8 mouse cellular contexts compared by ENCODE assay signal in the genomic region with DNA sequence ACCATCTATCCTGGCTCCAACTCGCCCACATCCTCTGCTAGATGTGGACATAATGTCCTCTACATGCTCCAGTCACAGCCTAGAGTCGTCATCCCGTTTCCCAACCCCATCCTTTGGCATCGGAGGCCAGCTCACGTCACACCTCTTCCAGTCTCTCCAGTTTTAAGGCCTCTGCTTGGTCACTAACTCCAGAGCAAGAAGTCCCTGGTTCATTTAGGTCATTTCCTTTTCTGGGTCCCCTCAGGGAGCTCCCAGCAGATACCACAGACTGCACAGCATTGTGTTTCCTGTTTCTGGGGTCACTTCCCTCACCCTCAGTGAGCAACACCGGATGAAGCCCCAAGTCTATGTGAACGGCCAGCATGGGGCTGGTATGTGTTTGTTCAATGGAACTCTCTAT. TPM values are rescaled to one million over a fixed set of nuclear protein-coding genes. Genes with fewer than 3 reads are reported as not detected.
DNase-seq lines count a peak whose midpoint lies in the region; ATAC-seq lines count a peak whose summit lies in the region.

No protein-coding gene starts in this region.

- peak; percentile 25 for ATAC-seq in inflammation-experienced regulatory T-cells, adult 6 months

- peak; percentile 50 for DNase-seq in adrenal gland, postnatal 14 days
- no peak for DNase-seq in adrenal gland, adult 2 months
- peak; percentile 33 for DNase-seq in kidney, postnatal 10 days
- DNase-seq in kidney, adult 8-10 months: no peak
- DNase-seq in CD4-positive helper T cell, adult 2 months (ENCODE audit: low read depth, low spot score): peak; percentile 32
- no peak for DNase-seq in embryo, embryonic 10.5 days (ENCODE audit: low spot score)
- no peak for DNase-seq in ovary, postnatal 14 days (ENCODE audit: low spot score)

RNA-seq across cellular contexts. Expression of gene Dbn1, which starts 8.9 kb away (rescaled TPM):
- 24.0 and 24.9 TPM in 2 replicates for total RNA-seq in adrenal gland, postnatal 14 days (2021)
- total RNA-seq in adrenal gland, adult 2 months (2021): 10 to 100 TPM; 12.6 to 25.9 TPM
- 41.5 and 44.1 TPM in 2 replicates for polyA plus RNA-seq in adrenal gland, adult 2 months (2012; rRNA removed)
- polyA plus RNA-seq in inflammation-experienced regulatory T-cells, adult 6 months (2017; shearing (Covaris generic)): under 1 TPM in 1 of 3 experiments, not detected in 2; 0.15 TPM

RNA-seq across cellular contexts. Expression of gene Prr7, which starts 14.9 kb away (rescaled TPM):
- 3.1 and 6.0 TPM in 2 replicates for total RNA-seq in adrenal gland, postnatal 14 days (2021)
- total RNA-seq in adrenal gland, adult 2 months (2021): 1 to 10 TPM; 1.5 to 4.1 TPM
- polyA plus RNA-seq in adrenal gland, adult 2 months (2012; rRNA removed): 59.0 and 66.3 TPM in 2 replicates
- under 1 TPM in 1 of 3 experiments, not detected in 2; 0.26 TPM for polyA plus RNA-seq in inflammation-experienced regulatory T-cells, adult 6 months (2017; shearing (Covaris generic))

RNA-seq across cellular contexts. Expression of gene Grk6, which starts 34.1 kb away (rescaled TPM):
- 35.3 and 55.4 TPM in 2 replicates for total RNA-seq in adrenal gland, postnatal 14 days (2021)
- 10 to 100 TPM; 28.4 to 36.5 TPM for total RNA-seq in adrenal gland, adult 2 months (2021)
- 48.5 and 70.5 TPM in 2 replicates for polyA plus RNA-seq in adrenal gland, adult 2 months (2012; rRNA removed)
- 10 to 100 TPM; 35.3 to 50.0 (median 40.5) TPM for polyA plus RNA-seq in inflammation-experienced regulatory T-cells, adult 6 months (2017; shearing (Covaris generic))

RNA-seq across cellular contexts. Expression of gene Pdlim7, which starts 34.5 kb away (rescaled TPM):
- 23.8 and 26.7 TPM in 2 replicates for total RNA-seq in adrenal gland, postnatal 14 days (2021)
- 10 to 100 TPM; 15.2 to 19.5 TPM for total RNA-seq in adrenal gland, adult 2 months (2021)
- 45.2 and 52.4 TPM in 2 replicates for polyA plus RNA-seq in adrenal gland, adult 2 months (2012; rRNA removed)
- 10 to 100 TPM; 13.2 to 15.7 (median 13.5) TPM for polyA plus RNA-seq in inflammation-experienced regulatory T-cells, adult 6 months (2017; shearing (Covaris generic))

RNA-seq across cellular contexts. Expression of gene Dok3, which starts 50.1 kb away (rescaled TPM):
- total RNA-seq in adrenal gland, postnatal 14 days (2021): 3.4 and 11.6 TPM in 2 replicates
- 1 to 10 TPM; 3.8 to 4.9 TPM for total RNA-seq in adrenal gland, adult 2 months (2021)
- 11.8 and 13.9 TPM in 2 replicates for polyA plus RNA-seq in adrenal gland, adult 2 months (2012; rRNA removed)
- polyA plus RNA-seq in inflammation-experienced regulatory T-cells, adult 6 months (2017; shearing (Covaris generic)): 1 to 10 TPM in 2 of 3 experiments, under 1 TPM in 1; 0.93 to 1.1 (median 1.1) TPM

Comparison
In these comparisons a context has a peak if more than half of its experiments do, and no peak if none do; other contexts are left out.
1. DNase-seq: peak in adrenal gland, postnatal 14 days (single experiment), kidney, postnatal 10 days (single experiment) and CD4-positive helper T cell, adult 2 months (single experiment); none in adrenal gland, adult 2 months (single experiment), kidney, adult 8-10 months (0 of 2), embryo, embryonic 10.5 days (single experiment) and ovary, postnatal 14 days (single experiment).